Mouse (Mus musculus) bone marrow macrophage, adult 2 months (primary cell): Measurements from ENCODE around the gene C2cd2.

Source experiments
- CTCF ChIP-seq: IDR thresholded peaks from 2 replicates; pipeline ENCODE4 v1.5.1; 2012; ENCODE audit warnings: low read depth, mild to moderate bottlenecking, low read length, moderate library complexity
- POLR2A ChIP-seq: IDR thresholded peaks from 2 replicates; pipeline ENCODE4 v1.6.1; 2012; ENCODE audit warnings: mild to moderate bottlenecking, low read depth, low read length, borderline replicate concordance

DNA sequence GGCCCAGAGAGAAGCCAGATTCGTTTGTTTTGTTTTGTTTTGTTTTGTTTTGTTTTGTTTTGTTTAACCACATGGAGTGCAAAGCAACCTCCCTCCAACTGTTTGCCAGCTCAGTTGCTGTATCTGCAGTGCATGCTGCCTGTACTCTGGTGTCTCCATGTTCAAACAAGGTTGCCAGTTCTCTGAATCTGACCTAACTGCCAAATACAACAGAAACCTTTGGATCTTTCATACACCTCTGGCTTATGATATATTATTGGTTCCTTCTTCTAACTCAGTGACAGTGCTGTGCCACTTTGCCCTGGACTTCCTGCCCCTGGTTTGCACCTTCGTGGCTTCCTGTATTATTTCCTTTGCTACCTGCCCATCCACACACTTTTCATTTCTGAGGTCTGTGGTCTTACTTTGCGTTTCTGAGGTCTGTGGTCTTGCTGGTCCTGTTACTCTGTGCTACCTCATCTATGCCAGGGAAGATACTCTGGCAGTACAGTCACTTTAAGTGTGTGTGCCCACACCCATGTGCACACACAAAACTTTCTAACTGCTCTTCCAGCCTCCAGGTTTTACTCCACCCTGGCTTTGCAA lies 1.6 kb upstream of the C2cd2 start:
- no peak for TF ChIP-seq POLR2A
- no peak for TF ChIP-seq CTCF
